Mouse (Mus musculus): ENCODE results near the gene Vangl2.

Gene Vangl2

DNA sequence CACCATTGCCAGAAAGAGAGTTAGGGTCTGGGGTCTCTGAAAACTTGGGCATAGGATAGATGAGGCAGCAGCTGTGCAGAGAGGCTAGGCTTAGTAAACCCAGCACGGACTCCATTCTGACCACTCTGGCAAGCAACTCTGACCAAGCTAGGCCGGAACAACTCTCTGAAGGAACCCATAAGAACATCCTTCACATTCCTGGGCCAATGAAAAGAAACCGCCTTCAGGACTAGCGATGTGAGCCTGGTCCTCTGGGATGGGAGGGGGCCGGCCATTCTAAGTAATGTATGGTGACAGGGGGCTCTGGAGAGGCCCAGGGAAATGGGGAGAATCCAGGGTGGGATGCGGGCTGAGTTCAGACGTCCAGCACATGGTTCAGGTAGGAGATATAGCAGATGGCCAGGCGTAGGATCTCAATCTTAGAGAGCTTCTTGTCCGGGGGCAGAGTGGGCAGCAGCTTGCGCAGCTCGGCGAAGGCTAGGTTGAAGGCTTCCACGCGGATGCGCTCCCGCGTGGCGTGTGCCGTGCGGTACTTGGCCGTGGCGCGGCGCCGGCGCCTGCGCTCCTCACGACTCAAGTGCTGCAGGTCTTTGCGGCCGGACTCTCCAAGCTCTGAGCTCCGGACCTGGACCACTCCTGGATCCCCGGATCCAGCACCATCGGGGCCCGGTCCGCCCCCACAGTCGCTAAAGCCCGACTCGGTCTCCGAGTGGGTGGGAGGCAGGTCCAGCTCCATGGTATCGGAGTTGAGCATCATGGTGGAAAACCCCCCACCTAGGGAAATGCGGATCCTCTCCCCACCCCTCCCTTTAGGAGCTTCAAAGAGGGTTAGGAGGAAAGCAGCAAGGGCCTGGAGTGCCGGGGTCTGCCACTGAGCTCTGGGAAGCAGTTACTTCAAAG, 25.5 kb upstream of the Vangl2 start:
- H3K36me3 ChIP-seq (ENCODE audit: control insufficient read depth, insufficient read depth, low read length, poor library complexity, severe bottlenecking), result no peaks in the 10 kb centered on the region
- peaks cover 2% of the 10 kb centered on the region for H3K27me3 ChIP-seq (ENCODE audit: control insufficient read depth, insufficient read depth, low read length, poor library complexity, severe bottlenecking)
- no peak for DNase-seq (ENCODE audit: low read depth, low spot score)

DNA sequence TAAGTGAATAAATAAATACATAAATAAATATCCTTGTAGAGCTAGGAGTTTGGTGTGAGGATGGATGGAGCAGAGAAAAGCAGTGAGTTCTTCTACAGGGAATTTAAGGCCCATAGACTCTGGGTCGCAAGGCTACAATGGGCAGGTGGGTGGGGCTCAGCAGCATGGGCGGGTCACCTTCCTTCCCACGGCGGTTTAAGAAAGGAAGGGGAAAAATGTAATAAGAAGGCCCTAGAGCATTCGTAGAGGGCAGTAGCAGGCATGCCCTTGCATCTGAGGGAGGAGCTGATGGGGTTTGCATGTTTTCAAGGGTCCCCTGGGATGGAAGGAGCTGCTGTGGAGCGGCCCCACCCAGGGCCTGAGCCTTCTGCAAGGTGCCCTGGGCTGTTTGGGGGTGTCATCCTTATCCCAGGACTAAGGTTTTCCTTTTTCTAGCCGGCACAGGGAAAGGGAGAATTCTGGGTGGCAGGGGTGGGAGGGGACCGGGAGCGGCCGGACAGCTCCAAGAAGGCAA, 24.6 kb upstream of the Vangl2 start:
- peaks cover 2% of the 10 kb centered on the region for H3K27me3 ChIP-seq (ENCODE audit: control insufficient read depth, insufficient read depth, low read length, poor library complexity, severe bottlenecking)
- no peak for DNase-seq (ENCODE audit: low read depth, low spot score)
- H3K36me3 ChIP-seq (ENCODE audit: control insufficient read depth, insufficient read depth, low read length, poor library complexity, severe bottlenecking), result no peaks in the 10 kb centered on the region

DNA sequence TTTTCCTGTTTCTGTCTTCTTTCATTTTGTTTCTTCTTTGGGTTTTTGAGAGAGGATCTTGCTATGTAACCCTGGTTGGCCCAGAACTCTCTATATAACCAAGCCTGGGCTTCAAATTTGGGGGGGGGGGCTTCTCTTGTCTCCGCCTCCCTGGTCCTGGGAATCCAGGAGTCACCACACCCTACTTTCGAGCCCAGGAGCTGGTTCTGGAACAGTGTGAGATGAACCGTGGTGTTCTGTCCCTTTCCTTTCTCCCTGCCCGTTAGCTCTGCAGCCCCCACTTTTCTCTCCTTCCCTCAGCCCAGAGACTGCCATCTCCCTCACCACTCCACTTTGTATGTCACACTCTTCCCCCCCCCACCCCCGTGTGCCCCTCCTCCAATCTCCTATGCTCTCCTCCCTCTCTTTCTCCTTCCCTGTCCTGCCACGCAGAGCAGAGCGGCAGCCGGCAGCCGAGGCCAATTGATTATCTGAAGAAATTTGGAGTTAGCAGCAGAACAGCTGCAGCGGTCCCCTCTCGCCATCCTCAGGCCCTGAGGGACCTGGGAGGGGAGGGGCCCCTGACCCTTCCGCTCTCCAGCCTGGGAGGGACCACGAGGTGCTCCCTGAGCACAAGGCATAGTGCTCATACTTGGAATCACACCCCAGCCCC, 21.0 kb upstream of the Vangl2 start:
- peaks cover 2% of the 10 kb centered on the region for H3K27me3 ChIP-seq (ENCODE audit: control insufficient read depth, insufficient read depth, low read length, poor library complexity, severe bottlenecking)
- no peaks in the 10 kb centered on the region for H3K36me3 ChIP-seq (ENCODE audit: control insufficient read depth, insufficient read depth, low read length, poor library complexity, severe bottlenecking)
- no peak for DNase-seq (ENCODE audit: low read depth, low spot score)

DNA sequence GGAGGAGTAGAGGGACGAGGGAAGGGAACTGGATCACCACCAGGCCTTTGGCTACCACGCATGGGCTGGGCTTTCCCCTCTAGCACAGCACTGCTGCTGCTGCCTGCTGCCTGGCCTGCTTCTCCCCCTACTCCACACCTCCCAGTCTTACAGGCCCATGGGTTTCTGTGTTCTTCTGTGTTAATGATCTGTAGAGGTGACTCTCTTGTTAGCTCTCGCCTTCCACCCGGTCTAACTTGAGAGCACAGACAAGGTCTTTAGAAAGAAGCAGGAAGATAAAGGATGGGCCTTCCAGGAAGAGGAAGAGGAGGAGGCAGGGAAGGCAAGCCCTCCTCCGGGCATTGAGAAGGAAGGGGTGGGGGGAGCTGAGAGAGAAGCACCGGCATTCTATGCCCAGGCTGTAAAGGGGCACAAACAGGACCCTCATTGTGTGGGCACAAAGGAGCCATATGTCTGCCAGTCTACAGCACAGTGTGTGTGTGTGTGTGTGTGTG, 20.0 kb upstream of the Vangl2 start:
- no peak for DNase-seq (ENCODE audit: low read depth, low spot score)
- Histone ChIP-seq H3K36me3 (ENCODE audit: control insufficient read depth, insufficient read depth, low read length, poor library complexity, severe bottlenecking) (no peaks in the 10 kb centered on the region), H3K27me3 (ENCODE audit: control insufficient read depth, insufficient read depth, low read length, poor library complexity, severe bottlenecking) (no peaks in the 10 kb centered on the region; the same call in none of the 2 replicates)

DNA sequence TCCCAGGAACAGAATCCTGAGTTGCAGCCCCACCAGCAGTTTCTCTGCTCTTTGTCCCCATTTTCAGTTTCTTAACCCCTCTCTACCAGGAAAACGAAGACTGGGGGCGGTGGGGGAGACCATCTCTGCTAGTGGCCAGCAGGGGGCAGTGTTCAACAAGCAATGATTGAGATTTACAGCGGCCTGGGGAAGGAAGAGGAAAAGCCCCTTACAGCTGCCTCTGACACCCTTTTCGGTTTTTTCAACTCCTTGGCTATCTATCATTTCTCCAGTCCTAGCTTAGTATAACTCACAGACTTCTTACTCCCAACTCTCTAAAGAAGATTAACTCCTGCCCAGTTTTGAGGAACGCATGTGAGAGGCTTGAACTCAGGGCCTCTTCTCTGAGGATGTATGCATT, 18.7 kb upstream of the Vangl2 start:
- DNase-seq (ENCODE audit: low read depth, low spot score), result peak; percentile 83
- Histone ChIP-seq H3K27me3 (ENCODE audit: control insufficient read depth, insufficient read depth, low read length, poor library complexity, severe bottlenecking) (no peaks in the 10 kb centered on the region; the same call in 1 of the 2 replicates), H3K36me3 (ENCODE audit: control insufficient read depth, insufficient read depth, low read length, poor library complexity, severe bottlenecking) (no peaks in the 10 kb centered on the region)

DNA sequence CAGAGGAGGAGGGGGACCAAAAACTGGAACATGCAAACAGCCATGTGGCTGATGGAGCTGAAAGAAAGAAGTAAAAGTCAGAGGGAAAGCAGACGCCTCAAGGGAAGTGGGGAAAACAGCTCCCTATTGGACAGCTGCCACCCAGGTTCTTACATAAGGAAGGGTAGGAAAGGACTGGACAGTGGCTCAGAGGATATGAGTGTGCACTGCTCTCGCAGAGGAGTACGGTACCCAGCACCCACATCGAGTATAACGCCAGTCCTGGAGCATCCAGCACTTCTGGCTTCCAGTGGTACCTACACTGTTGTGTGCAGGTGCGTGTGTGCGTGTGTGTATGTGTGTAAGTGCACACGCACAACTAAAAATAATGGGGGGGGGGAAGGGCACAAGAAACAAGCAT, 18.2 kb upstream of the Vangl2 start:
- Histone ChIP-seq H3K36me3 (ENCODE audit: control insufficient read depth, insufficient read depth, low read length, poor library complexity, severe bottlenecking) (no peaks in the 10 kb centered on the region), H3K27me3 (ENCODE audit: control insufficient read depth, insufficient read depth, low read length, poor library complexity, severe bottlenecking) (no peaks in the 10 kb centered on the region; the same call in 1 of the 2 replicates)
- no peak for DNase-seq (ENCODE audit: low read depth, low spot score)

DNA sequence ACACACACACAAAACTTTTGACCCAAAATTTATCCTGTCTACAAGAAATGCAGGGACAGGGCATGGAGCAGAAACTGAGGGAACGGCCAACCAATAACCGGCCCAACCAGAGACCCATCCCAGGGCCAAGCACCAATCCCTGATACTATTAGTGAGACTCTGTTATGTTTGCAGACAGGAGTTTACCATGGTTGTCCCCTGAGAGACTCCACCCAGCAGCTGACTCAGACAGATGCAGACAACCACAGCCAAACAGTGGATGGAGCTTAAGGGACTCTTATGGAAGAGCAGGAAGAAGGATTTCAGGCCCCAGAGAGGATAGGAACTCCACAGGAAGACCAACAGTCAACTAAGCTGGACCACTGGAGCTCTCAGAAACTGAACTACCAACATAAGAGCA, 1.7 kb upstream of the Vangl2 start:
- no peaks in the 10 kb centered on the region for H3K27me3 ChIP-seq (ENCODE audit: control insufficient read depth, insufficient read depth, low read length, poor library complexity, severe bottlenecking)
- no peaks in the 10 kb centered on the region for H3K36me3 ChIP-seq (ENCODE audit: control insufficient read depth, insufficient read depth, low read length, poor library complexity, severe bottlenecking)
- no peak for DNase-seq (ENCODE audit: low read depth, low spot score)

DNA sequence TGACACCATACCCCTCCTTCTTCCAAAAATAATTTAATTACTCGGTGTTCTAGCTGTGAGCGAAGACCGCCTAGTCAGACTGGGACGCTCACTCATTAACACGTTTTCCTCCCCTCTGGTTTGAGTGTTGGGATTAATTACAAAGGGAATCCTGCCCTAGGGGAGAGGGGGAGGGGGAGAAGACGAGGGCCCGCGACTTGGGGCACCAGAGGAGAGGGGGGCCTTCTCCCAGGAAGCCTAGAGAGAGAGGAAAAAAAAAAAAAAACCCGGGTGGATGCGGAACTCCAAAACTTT, 488 bp downstream of the Vangl2 start:
- Histone ChIP-seq H3K36me3 (ENCODE audit: control insufficient read depth, insufficient read depth, low read length, poor library complexity, severe bottlenecking) (no peaks in the 10 kb centered on the region), H3K27me3 (ENCODE audit: control insufficient read depth, insufficient read depth, low read length, poor library complexity, severe bottlenecking) (no peaks in the 10 kb centered on the region)
- DNase-seq (ENCODE audit: low read depth, low spot score), result no peak

DNA sequence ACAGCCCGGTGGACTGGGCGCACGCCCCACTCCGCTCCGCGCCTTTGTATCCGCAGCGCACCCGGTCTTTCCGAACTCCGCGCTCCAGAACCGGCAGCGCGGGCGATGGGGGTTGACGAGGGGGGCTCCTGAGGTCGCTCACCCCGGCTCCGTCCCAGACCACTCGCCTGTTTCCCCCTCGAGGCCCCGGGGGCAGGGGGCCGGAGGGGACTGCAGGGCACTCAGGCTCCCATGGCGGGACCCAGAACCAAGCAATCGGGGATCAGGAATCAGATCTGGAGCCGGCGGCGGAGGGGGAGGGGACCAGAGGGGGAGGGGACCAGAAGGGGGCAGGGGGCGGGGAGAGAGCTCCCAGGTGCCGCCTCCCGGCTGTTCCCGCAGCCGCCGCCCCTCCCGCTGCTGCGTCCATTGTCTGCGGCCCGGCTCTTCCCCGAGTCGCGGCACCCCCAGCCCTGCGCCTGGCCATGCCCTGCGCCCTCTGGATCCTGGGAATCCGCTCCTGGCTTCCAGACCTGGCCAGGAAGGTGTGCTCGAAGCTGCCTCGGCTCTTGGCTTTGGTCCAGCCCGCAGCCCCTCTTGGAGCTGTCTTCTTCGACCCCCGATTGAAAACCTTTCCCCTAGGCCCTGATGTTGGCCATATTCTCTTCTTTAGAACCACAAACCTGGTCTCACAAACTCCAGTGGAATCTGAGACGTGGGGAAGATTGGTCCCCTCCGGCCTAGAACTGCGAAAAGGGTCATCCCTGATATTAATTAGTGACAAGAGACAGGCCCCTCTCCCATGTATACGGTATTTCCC, 1.0 kb downstream of the Vangl2 start:
- Histone ChIP-seq H3K27me3 (ENCODE audit: control insufficient read depth, insufficient read depth, low read length, poor library complexity, severe bottlenecking) (no peaks in the 10 kb centered on the region), H3K36me3 (ENCODE audit: control insufficient read depth, insufficient read depth, low read length, poor library complexity, severe bottlenecking) (no peaks in the 10 kb centered on the region)
- peak; percentile 85 for DNase-seq (ENCODE audit: low read depth, low spot score)

DNA sequence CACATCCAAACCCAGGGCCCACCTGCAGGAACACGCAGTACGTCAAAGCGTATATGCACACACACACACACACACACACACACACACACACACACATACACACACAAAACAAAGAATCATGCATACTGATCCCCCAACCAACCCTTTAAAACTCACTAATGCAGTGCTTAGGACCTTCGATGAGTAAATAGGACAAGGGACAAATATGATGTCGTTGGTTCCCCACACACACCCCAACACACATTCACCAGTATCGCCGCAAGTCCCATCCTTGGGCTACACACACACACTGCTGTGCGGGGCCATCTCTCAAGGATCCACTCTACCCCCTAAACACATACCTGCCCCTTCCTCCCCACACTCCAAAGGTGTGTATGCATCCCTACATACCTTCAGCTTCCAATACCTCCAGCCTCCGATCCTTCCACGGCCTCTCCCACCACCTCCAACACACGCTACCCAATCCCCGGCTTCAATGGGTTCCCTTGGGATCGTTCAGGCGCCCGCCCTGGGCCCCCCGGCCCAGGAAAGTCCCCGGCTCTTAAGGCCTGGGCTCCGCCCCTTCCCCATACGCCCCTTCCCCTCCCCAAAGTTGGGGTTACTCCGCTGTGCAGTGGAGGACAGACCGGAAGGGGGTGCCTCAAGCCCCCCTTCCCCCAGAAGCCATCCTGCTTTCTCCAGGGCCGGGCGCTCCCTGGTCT, 1.9 kb downstream of the Vangl2 start:
- Histone ChIP-seq H3K27me3 (ENCODE audit: control insufficient read depth, insufficient read depth, low read length, poor library complexity, severe bottlenecking) (no peaks in the 10 kb centered on the region), H3K36me3 (ENCODE audit: control insufficient read depth, insufficient read depth, low read length, poor library complexity, severe bottlenecking) (no peaks in the 10 kb centered on the region)
- peak; percentile 52 for DNase-seq (ENCODE audit: low read depth, low spot score)

DNA sequence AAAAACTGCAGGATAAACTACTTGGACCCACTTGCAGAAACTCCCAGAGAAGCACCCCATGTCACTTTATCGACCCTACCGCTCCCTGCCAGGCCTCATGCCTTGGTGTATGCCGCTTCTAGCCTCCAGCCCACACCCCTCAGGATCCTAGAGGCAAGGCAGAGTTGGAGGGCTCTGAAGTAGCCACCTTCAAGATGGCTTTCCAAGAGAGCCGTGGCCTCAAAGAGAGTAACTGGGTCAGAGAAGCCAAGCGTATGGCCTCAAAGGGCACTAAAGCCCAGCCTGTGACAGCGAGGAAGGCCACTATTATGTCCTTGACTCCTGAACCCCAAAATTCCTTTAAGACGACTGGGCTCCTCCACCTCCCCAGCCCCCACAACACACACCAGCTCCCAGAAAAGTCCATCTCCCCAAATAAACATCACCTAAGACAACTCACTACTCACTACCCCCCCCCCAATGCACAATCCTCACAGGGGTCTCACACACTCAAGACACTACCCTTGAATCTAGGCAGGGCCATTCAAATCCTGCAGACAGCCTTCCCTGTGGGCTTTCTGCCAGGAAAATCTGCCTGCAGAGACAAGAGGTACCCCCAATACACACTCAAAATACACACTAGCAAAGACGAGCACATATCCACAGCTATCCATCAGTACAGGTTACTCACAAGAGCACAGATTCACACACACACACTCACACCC, 2.9 kb downstream of the Vangl2 start:
- Histone ChIP-seq H3K27me3 (ENCODE audit: control insufficient read depth, insufficient read depth, low read length, poor library complexity, severe bottlenecking) (no peaks in the 10 kb centered on the region), H3K36me3 (ENCODE audit: control insufficient read depth, insufficient read depth, low read length, poor library complexity, severe bottlenecking) (no peaks in the 10 kb centered on the region)
- no peak for DNase-seq (ENCODE audit: low read depth, low spot score)

DNA sequence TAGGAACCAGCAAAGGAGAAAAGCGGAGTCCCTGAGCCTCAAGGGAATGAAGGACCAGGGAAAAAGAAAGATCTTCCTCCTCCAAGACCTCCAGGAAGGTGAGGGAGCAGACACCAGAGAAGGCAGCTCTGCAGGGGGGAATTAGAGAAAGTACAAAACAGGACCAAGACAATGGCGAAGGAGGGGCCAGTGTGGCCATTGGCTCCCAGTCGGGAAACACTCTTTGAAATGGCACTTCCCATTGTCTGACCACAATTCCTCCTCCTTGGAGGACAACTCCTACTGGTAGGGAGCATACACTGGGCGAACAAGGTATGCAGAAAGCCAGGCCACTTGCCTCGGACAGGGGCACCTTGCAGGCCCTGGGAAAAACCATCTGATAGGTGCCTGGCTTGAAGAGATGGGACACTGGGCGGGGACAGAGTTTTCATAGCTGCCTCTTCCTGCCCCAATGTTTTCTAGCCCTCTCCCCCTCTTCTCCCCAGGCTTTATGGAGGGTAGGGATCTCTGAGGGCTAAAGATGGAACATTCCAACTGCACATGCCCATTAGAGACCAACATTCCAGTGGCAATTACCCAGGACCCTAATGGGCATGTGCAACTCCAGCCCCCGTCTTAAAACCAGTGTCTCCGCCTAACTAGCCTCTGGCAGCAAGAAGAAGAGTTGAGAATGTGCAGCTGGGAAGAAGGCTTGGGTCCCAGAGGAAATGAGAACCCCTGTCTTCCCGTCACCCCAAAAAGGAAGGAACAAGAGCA, 3.9 kb downstream of the Vangl2 start:
- no peak for DNase-seq (ENCODE audit: low read depth, low spot score)
- no peaks in the 10 kb centered on the region for H3K27me3 ChIP-seq (ENCODE audit: control insufficient read depth, insufficient read depth, low read length, poor library complexity, severe bottlenecking)
- H3K36me3 ChIP-seq (ENCODE audit: control insufficient read depth, insufficient read depth, low read length, poor library complexity, severe bottlenecking), result no peaks in the 10 kb centered on the region

DNA sequence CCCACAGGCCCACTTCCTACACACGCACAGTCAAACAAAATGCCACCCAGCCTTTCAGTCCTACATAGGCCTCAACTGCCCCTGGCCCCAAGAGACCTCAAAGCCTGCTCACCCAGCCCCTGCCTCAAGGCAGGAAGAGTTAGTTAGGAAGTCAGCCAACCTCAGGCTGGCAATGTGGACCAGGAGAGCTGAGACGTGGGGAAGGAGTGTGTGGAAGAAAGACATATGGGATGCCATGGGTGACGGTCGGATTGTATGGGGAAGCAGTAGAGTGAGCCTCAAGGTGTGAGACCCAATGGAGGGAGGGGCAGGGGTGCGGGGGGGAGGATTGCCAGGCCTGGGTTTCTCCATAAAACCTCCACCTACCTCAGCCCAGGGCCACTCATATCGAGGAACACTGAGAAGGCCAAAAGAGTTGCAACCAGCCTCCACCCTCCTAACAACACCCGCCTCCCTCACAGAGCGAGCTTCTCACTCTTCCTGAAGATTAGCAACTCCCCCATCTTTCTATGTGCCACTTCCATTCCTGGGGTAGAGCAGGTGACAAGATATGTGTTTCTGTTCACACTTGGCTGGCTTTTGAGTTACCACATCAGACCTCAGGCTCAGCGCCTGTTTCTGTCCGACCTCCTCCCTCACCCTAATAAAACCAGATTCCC, 8.3 kb downstream of the Vangl2 start:
- no peaks in the 10 kb centered on the region for H3K27me3 ChIP-seq (ENCODE audit: control insufficient read depth, insufficient read depth, low read length, poor library complexity, severe bottlenecking)
- no peak for DNase-seq (ENCODE audit: low read depth, low spot score)

More for the DNA sequence above, 8.3 kb downstream of the Vangl2 start:
- H3K36me3 ChIP-seq (ENCODE audit: control insufficient read depth, insufficient read depth, low read length, poor library complexity, severe bottlenecking), result no peaks in the 10 kb centered on the region
